Mouse (Mus musculus): ENCODE data around the gene Gatd1. TPM values are rescaled to one million over a fixed set of nuclear protein-coding genes. Genes with fewer than 3 reads are reported as not detected.
A peak's percentile ranks its signal among the peaks of the same experiment; 100 is the strongest.
"Not testable (repeated sequence)": the region's sequence is repeated elsewhere in the genome, so short reads cannot be mapped to it uniquely, and the experiment has no call there.

The Gatd1 gene
- polyA plus RNA-seq, 1 experiment from 2014 or later = 45.1 TPM

- H3K4me3 ChIP-seq = no peak overlapping the region
- peaks cover 26% of the 10 kb centered on the region for H3K4me1 ChIP-seq
- no peak for DNase-seq (ENCODE audit: low spot score)
- WGBS = 90% methylated on average over 1 of the region's 1 CpGs
- H3K36me3 ChIP-seq = peaks cover 38% of the 10 kb centered on the region
- no peak overlapping the region for H3K27ac ChIP-seq (replicated peaks)
- no peaks in the 10 kb centered on the region for H3K27me3 ChIP-seq (ENCODE audit: low read depth, poor library complexity, severe bottlenecking)
- H3K9me3 ChIP-seq (replicated peaks) = no peaks in the 10 kb centered on the region
Measured at GRCm38 (mm10) chr7:141411667-141412066, 2.3 kb downstream of the Gatd1 start.

- Histone ChIP-seq H3K9me3 (replicated peaks) (no peaks in the 10 kb centered on the region), H3K4me1 (peaks cover 26% of the 10 kb centered on the region), H3K36me3 (peaks cover 38% of the 10 kb centered on the region), H3K4me3 (no peak overlapping the region), H3K27ac (replicated peaks) (no peak overlapping the region), H3K27me3 (ENCODE audit: low read depth, poor library complexity, severe bottlenecking) (no peaks in the 10 kb centered on the region)
- DNase-seq (ENCODE audit: low spot score) = no peak
- WGBS = 93% methylated on average over 8 of the region's 8 CpGs
Measured at GRCm38 (mm10) chr7:141410631-141411030, 3.3 kb downstream of the Gatd1 start.

DNA sequence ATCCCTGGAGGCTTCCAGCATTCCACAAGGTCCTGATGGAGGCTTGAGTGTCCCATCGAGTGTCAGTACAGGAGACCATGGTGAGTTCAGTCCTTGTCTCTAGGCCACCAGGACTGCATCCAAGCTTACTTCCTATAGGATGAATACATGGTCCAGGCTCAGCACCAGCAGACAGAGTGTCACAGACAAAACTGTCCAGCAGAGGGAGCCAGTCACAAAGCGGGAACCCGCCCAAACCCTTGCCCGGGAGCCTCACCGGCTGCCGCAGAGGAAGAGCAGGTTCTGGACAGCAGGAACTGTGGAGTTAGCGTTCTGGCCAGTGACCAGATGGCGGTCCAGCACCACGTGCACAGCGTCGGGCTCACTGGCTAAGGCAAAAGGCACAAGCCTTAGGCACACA lies 5.1 kb downstream of the Gatd1 start:
- DNase-seq (ENCODE audit: low spot score) = peak; percentile 87
- Histone ChIP-seq H3K9me3 (replicated peaks) (no peaks in the 10 kb centered on the region), H3K27me3 (ENCODE audit: low read depth, poor library complexity, severe bottlenecking) (no peaks in the 10 kb centered on the region), H3K36me3 (peaks cover 45% of the 10 kb centered on the region), H3K4me1 (peaks cover 16% of the 10 kb centered on the region), H3K27ac (replicated peaks) (peak overlapping the region; percentile 69), H3K4me3 (peak overlapping the region; percentile 22; the same call in 1 of the 2 replicates)
- 14% methylated on average over 11 of the region's 11 CpGs for WGBS

- H3K27me3 ChIP-seq (ENCODE audit: low read depth, poor library complexity, severe bottlenecking); DNase-seq (ENCODE audit: low spot score); H3K4me1 ChIP-seq; H3K9me3 ChIP-seq (replicated peaks); H3K27ac ChIP-seq (replicated peaks); H3K4me3 ChIP-seq: not testable (repeated sequence)
- WGBS = 96% methylated on average over 7 of the region's 7 CpGs
- peaks cover 53% of the 10 kb centered on the region for H3K36me3 ChIP-seq
Measured at GRCm38 (mm10) chr7:141407670-141408069, 6.3 kb downstream of the Gatd1 start.

DNA sequence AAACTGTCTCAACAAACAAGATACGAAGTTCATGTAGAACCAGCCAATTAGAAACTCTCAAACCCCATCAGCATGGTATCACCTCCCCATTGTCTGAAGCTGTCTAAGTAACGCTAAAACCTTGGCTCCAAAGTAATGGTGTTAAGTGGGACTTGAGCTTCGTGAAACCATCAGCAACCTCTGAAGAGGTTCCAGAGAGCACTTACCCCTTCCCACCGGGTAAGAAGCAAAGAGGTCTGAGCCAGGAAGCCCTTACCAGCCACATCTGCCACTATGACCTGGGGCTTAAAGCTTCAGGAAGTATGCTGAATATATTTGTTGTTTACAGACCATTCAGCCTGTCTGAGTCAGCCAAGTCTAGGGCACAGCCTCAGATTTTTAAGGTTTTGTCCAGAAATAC lies 8.5 kb downstream of the Gatd1 start:
- H3K9me3 ChIP-seq (replicated peaks) = no peaks in the 10 kb centered on the region
- no peaks in the 10 kb centered on the region for H3K27me3 ChIP-seq (ENCODE audit: low read depth, poor library complexity, severe bottlenecking)
- H3K4me3 ChIP-seq = no peak overlapping the region
- H3K27ac ChIP-seq (replicated peaks) = no peak overlapping the region
- peaks cover 70% of the 10 kb centered on the region for H3K36me3 ChIP-seq
- H3K4me1 ChIP-seq = peaks cover 6% of the 10 kb centered on the region
- 82% methylated on average over 4 of the region's 4 CpGs for WGBS
- no peak for DNase-seq (ENCODE audit: low spot score)

DNA sequence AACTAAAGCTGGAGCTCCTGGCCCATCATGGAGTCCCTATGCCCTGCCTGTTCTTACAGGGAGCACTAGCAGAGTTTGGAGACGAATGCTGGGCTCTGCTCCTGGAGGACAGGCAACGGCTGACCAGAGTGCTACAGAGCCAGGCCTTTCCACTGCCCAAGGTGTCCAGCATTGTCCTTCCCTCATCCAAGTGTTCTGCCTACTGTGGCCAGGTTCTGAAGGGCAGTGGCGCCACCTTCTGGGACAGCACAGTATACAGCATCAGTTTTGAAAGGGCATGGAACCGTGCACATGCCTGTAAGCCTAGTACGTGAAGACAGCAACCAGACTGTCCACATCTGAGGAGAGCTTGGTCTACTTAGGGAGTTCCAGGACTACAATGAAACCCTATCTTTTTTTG lies 10.6 kb downstream of the Gatd1 start:
- Histone ChIP-seq H3K27me3 (ENCODE audit: low read depth, poor library complexity, severe bottlenecking) (no peaks in the 10 kb centered on the region), H3K36me3 (peaks cover 70% of the 10 kb centered on the region), H3K4me3 (peak overlapping the region; percentile 9; the same call in 1 of the 2 replicates), H3K27ac (replicated peaks) (no peak overlapping the region), H3K4me1 (no peaks in the 10 kb centered on the region), H3K9me3 (replicated peaks) (no peaks in the 10 kb centered on the region)
- WGBS = 51% methylated on average over 5 of the region's 5 CpGs
- peak; percentile 54 for DNase-seq (ENCODE audit: low spot score)

GRCm38 (mm10) chr7:141395348-141395747 lies 18.6 kb downstream of the Gatd1 start:
- Histone ChIP-seq H3K4me1 (peaks cover 21% of the 10 kb centered on the region), H3K36me3 (peaks cover 45% of the 10 kb centered on the region), H3K27me3 (ENCODE audit: low read depth, poor library complexity, severe bottlenecking) (peaks cover 11% of the 10 kb centered on the region; the same call in 1 of the 2 replicates), H3K27ac (replicated peaks) (no peak overlapping the region), H3K4me3 (no peak overlapping the region), H3K9me3 (replicated peaks) (no peaks in the 10 kb centered on the region)
- 71% methylated on average over 1 of the region's 1 CpGs for WGBS
- no peak for DNase-seq (ENCODE audit: low spot score)

DNA sequence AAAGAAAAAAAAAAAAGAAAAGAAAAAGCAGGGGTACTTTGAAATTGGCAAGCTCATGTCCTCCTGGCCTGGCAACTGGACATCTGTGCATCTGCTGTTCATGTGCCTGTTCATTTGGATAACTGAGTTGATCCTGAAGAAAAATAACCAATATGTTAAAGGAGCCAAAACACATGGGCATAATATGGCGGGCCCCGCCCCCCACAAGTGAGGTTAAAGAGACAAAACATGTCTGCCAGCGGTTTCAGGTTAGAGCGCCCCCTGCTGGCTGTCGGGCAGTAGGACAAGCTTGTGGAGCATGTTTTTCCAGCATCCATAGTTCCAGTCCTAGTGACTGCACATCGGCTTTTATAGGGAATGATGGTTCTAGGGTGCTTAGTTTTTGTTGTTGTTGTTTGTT lies 19.2 kb downstream of the Gatd1 start:
- peaks cover 16% of the 10 kb centered on the region; the same call in 1 of the 2 replicates for H3K27me3 ChIP-seq (ENCODE audit: low read depth, poor library complexity, severe bottlenecking)
- H3K27ac ChIP-seq (replicated peaks) = no peak overlapping the region
- H3K4me3 ChIP-seq = no peak overlapping the region
- WGBS = 18% methylated on average over 6 of the region's 6 CpGs
- peaks cover 21% of the 10 kb centered on the region for H3K4me1 ChIP-seq
- DNase-seq (ENCODE audit: low spot score) = peak; percentile 80
- peaks cover 39% of the 10 kb centered on the region for H3K36me3 ChIP-seq
- H3K9me3 ChIP-seq (replicated peaks) = no peaks in the 10 kb centered on the region

- 90% methylated on average over 7 of the region's 7 CpGs for WGBS
- H3K27ac ChIP-seq (replicated peaks) = no peak overlapping the region
- H3K27me3 ChIP-seq (ENCODE audit: low read depth, poor library complexity, severe bottlenecking) = peaks cover 22% of the 10 kb centered on the region; the same call in 1 of the 2 replicates
- peaks cover 33% of the 10 kb centered on the region for H3K36me3 ChIP-seq
- H3K4me1 ChIP-seq = peaks cover 21% of the 10 kb centered on the region
- H3K4me3 ChIP-seq = no peak overlapping the region
- H3K9me3 ChIP-seq (replicated peaks) = no peaks in the 10 kb centered on the region
- DNase-seq (ENCODE audit: low spot score) = no peak
Measured at GRCm38 (mm10) chr7:141394158-141394557, 19.8 kb downstream of the Gatd1 start.

DNA sequence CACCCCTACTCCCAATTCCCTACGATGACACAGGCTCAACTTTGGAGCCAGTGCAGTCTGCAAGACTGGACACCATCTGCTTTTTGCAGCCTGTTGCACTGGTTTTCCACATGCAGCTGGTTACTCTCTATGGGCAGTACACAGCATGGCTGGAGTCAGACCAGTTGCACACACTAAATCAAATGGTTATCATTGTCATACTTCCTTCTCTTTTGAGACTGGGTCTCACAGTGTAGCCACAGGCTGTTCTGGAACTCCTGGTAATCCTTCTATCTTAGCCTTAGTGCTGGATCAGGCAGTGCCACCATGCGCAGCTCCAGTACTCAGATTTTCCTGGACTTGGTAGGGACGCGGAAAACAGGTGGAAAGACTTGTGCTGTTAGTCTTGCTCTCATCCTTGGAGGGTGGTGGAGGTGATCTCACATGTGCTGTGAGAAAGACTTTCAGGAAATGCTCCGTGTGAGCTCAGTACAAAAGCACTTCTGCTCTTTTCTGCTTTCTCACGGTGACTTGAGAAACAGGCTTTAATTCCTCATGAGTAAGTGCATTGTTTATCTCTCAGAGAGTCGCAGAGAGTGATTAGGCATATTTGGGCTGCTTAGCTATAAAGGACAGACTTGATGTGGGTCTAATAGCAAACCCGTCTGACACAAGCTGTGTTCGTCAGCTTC lies 21.2 kb downstream of the Gatd1 start:
- Histone ChIP-seq H3K36me3 (peaks cover 18% of the 10 kb centered on the region), H3K27ac (replicated peaks) (peak overlapping the region; percentile 88), H3K27me3 (ENCODE audit: low read depth, poor library complexity, severe bottlenecking) (peaks cover 30% of the 10 kb centered on the region; the same call in 1 of the 2 replicates), H3K4me3 (peak overlapping the region; percentile 80), H3K4me1 (peaks cover 21% of the 10 kb centered on the region), H3K9me3 (replicated peaks) (no peaks in the 10 kb centered on the region)
- 37% methylated on average over 9 of the region's 9 CpGs for WGBS
- no peak for DNase-seq (ENCODE audit: low spot score)

DNA sequence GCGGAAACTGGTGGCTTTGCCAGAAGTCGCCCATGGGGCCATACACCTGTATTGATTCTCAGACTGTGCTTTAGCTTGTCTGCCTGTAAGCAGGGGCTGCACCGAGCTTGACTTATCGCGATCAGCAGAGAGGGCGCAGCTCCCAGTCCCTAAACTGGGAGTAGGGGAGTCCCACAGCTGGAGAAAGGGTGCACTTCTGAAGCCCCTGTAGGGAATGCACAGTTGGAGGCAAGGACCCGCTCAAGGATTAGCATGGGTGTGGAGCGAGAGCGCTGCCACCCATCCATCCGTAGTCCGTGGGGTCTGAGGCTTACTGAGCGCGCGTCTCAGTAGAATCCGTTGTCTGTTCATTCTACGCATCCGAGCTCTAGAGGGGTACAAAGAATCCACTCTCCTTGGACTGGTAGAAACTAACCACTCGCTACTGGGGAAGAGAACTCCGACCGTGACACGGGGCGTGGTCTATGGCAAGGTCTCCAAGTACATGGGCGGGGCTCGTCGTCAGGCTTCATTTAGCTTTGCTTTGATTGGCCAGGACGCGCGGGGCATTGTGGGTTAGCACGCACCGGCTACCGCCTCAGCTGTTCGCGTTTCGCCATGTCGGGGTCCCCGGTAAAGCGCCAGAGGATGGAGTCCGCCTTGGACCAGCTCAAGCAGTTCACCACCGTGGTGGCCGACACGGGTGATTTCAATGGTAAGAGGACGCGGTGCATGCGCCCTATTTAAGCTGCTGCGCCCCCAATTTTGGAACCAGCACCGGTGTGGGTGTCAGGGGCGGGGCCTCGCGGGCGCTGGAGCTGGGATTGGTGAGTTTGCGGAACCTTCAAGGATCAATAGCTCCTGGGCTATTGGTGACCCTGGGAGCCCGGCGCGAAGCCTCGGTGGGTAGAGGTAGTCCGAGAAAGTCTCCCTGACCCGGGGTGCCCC lies 22.0 kb downstream of the Gatd1 start, which contains the start of gene Taldo1:
Taldo1 (plus strand) TSS at position 575 of the 927 bp plus-strand sequence.
- Histone ChIP-seq H3K4me1 (peaks cover 21% of the 10 kb centered on the region), H3K36me3 (peaks cover 13% of the 10 kb centered on the region), H3K4me3 (peak within 1 kb of the TSS; percentile 80), H3K27me3 (ENCODE audit: low read depth, poor library complexity, severe bottlenecking) (peaks cover 30% of the 10 kb centered on the region; the same call in 1 of the 2 replicates), H3K27ac (replicated peaks) (peak within 1 kb of the TSS; percentile 88), H3K9me3 (replicated peaks) (no peaks in the 10 kb centered on the region)
- DNase-seq (ENCODE audit: low spot score) = peak; percentile 97
- under 1% methylated on average over 57 of the region's 57 CpGs for WGBS

DNA sequence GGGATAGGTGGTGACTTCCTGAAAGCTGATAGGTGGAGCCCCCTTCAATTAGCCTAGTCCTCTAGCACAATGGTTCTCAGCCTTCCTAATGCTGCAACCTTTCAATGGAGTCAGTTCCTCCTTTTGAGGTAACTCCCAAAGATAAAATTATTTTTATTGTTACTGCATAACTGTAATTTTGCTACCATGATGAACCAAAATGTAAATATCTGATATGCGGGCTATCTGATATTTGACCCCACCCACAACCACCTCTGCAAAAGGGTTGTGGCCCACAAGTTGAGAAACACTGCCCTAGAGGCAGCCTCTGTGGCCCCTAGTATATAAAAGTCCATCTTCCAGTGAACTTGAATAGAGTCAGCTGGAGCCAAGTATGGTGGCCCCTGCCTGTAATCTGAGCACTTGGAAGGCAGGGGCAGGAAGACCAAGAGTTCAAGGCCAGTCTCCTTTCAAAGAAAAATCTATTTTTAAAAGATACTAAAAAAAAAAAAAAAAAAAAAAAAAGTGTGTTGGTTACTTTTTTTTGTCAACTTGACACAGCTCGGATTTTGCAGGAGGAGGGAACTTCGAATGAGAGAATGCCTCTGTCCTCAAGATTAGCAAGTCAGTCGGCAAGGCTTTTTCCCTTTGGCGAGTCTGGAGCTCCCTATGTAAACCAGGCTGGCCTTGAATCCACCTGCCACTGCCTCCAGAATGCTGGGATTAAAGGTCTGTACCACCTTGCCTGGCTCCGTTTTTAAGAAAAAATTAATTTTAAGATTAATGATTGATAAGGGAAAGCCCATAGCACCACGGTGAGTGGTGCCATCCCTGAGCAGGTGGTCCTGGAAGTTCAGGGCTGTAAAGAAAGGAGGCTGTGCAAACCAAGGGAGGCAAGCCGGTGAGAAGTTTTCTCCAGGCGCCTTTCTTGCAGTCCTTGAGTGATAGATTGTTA lies 23.3 kb downstream of the Gatd1 start:
- Histone ChIP-seq H3K4me3 (0 out of 2 replicates have a peak overlapping the region, but pooled peaks have one; percentile 80), H3K27me3 (ENCODE audit: low read depth, poor library complexity, severe bottlenecking) (peaks cover 30% of the 10 kb centered on the region; the same call in 1 of the 2 replicates), H3K36me3 (0 out of 2 replicates have a peak, but pooled peaks cover under 1% of the 10 kb centered on the region), H3K27ac (replicated peaks) (no peak overlapping the region), H3K9me3 (replicated peaks) (no peaks in the 10 kb centered on the region), H3K4me1 (peaks cover 21% of the 10 kb centered on the region)
- DNase-seq (ENCODE audit: low spot score) = no peak
- 62% methylated on average over 9 of the region's 9 CpGs for WGBS
